Mouse (Mus musculus): ENCODE measurements around the gene Gucy2e. TPM values are rescaled to one million over a fixed set of nuclear protein-coding genes. Genes with fewer than 3 reads are reported as not detected.

Gene Gucy2e
- polyA plus RNA-seq (2021; fragmentation: Nextera tagmentation) = 0.40 and 0.66 TPM in 2 replicates
- long read RNA-seq, experiment 1, partial matches to known transcripts = 3 of 4 reads
- long read RNA-seq, experiment 1, other reads (novel, unspliced or antisense) = 1 of 4 reads
- long read RNA-seq, experiment 2, partial matches to known transcripts = 1 of 3 reads
- long read RNA-seq, experiment 2, other reads (novel, unspliced or antisense) = 2 of 3 reads

DNA sequence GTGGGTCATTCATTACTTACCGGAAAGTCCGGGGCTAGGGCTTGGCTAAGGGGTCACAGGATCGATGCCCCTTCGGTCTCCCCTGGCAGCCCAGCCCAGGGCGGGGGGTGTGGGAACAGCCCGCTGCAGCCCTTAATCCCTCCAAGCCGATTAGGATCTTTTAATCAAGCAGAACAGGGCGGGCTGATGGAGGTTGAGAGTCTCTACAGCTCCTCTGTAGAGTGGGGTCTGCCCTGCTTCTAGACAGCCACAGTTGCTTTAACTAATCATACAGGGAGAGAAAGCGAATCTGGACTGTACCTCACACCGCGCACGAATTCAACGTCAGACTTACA lies at the start of gene Gucy2e:
TSS of gene Gucy2e (minus strand) at position 111 of the 335 bp plus-strand sequence.

DNA sequence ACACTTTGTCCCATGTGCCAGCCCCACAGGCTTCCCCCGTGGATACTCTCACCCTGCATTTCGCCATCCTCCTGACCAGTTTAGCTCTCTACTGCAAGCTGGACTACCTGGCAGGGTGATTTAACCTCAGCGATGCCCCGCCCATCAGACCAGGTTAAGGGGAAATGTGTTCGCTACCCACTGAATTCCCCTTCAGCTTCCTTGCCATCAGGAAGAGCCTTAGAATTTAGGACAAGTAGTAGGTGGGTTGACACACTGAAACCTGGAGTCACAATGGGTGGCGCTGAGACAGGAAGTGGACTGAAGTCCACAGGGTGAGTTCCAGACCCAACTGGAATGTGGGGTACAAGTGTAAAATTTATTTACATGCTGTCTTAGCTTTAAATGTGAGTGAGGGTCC lies 39.1 kb downstream of the Gucy2e start, which contains the start of gene Alox8:
TSS of gene Alox8 (minus strand) at position 101 of the 400 bp plus-strand sequence.

Other genes starting within 250 kb of the Gucy2e start
- 10.9 and 12.5 TPM in 2 replicates for gene Pfas, start 228.6 kb downstream of the Gucy2e start, polyA plus RNA-seq (2021; fragmentation: Nextera tagmentation)
- gene Ctc1, start 221.1 kb downstream of the Gucy2e start, polyA plus RNA-seq (2021; fragmentation: Nextera tagmentation) = 14.9 and 16.4 TPM in 2 replicates
- 0.38 and 0.56 TPM in 2 replicates for gene Aurkb, start 191.4 kb downstream of the Gucy2e start, polyA plus RNA-seq (2021; fragmentation: Nextera tagmentation)
- 13.0 and 28.1 TPM in 2 replicates for gene Borcs6, start 177.3 kb downstream of the Gucy2e start, polyA plus RNA-seq (2021; fragmentation: Nextera tagmentation)
- 35.2 and 37.9 TPM in 2 replicates for gene Tmem107, start 166.2 kb downstream of the Gucy2e start, polyA plus RNA-seq (2021; fragmentation: Nextera tagmentation)
- gene Vamp2, start 148.5 kb downstream of the Gucy2e start, polyA plus RNA-seq (2021; fragmentation: Nextera tagmentation) = 323 and 837 TPM in 2 replicates
- gene Per1, start 141.8 kb downstream of the Gucy2e start, polyA plus RNA-seq (2021; fragmentation: Nextera tagmentation) = 25.9 and 39.5 TPM in 2 replicates
- 0.43 and 1.3 TPM in 2 replicates for gene Hes7, start 116.6 kb downstream of the Gucy2e start, polyA plus RNA-seq (2021; fragmentation: Nextera tagmentation)
- 0.54 and 0.85 TPM in 2 replicates for gene 9130213A22Rik, start 114.4 kb downstream of the Gucy2e start, polyA plus RNA-seq (2021; fragmentation: Nextera tagmentation)
- gene Aloxe3, start 111.1 kb downstream of the Gucy2e start, polyA plus RNA-seq (2021; fragmentation: Nextera tagmentation) = 4.5 and 4.8 TPM in 2 replicates
- gene Alox12b, start 80.0 kb downstream of the Gucy2e start, polyA plus RNA-seq (2021; fragmentation: Nextera tagmentation) = 3.3 TPM in 2 replicates
- gene Alox8, start 39.2 kb downstream of the Gucy2e start, polyA plus RNA-seq (2021; fragmentation: Nextera tagmentation) = 2.8 and 4.3 TPM in 2 replicates
- 2.2 and 3.0 TPM in 2 replicates for gene Cntrob, start 86.7 kb upstream of the Gucy2e start, polyA plus RNA-seq (2021; fragmentation: Nextera tagmentation)
- gene Trappc1, start 86.9 kb upstream of the Gucy2e start, polyA plus RNA-seq (2021; fragmentation: Nextera tagmentation) = 128 and 132 TPM in 2 replicates
- gene Kcnab3, start 89.2 kb upstream of the Gucy2e start, polyA plus RNA-seq (2021; fragmentation: Nextera tagmentation) = 24.4 and 28.5 TPM in 2 replicates
- 352 and 369 TPM in 2 replicates for gene Rnf227, start 103.4 kb upstream of the Gucy2e start, polyA plus RNA-seq (2021; fragmentation: Nextera tagmentation)
- 36.0 and 37.5 TPM in 2 replicates for gene Chd3, start 132.4 kb upstream of the Gucy2e start, polyA plus RNA-seq (2021; fragmentation: Nextera tagmentation)
- 537 and 633 TPM in 2 replicates for gene Naa38, start 158.5 kb upstream of the Gucy2e start, polyA plus RNA-seq (2021; fragmentation: Nextera tagmentation)
- gene Cyb5d1, start 158.6 kb upstream of the Gucy2e start, polyA plus RNA-seq (2021; fragmentation: Nextera tagmentation) = 14.8 and 20.5 TPM in 2 replicates
- 3.1 and 4.1 TPM in 2 replicates for gene Tmem88, start 161.2 kb upstream of the Gucy2e start, polyA plus RNA-seq (2021; fragmentation: Nextera tagmentation)
- gene Kdm6b, start 176.6 kb upstream of the Gucy2e start, polyA plus RNA-seq (2021; fragmentation: Nextera tagmentation) = 4.7 and 5.3 TPM in 2 replicates

Data from left cerebral cortex, adult 6 months (tissue).